Mouse (Mus musculus): ENCODE measurements around the gene Rhot2.

Rhot2 gene

DNA sequence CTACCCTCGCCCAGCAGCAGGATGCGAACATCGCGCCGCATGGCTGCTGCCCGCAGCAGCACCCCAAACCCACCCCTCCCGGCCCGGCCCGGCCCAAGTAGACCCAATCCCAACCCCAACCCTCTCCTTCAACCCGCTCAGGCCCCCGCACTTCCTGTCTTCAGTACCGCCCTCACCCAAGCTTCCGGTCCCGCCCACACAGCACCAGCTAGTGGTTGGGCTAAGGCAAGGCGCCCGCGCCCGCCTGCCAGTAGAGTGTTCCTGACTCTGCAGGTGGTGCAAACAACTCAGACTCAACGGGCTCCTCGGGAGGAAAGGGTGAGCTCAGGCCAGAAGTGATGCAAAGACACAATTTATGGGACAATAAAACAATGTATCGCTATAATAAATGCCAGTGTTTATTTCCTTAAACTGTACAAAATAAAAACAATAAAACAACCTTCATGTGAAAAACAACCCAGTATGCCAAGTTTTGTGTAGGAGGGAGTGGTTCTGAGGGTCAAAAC, at the start of gene Rhot2:
Rhot2 (minus strand) TSS at position 456 of the 506 bp plus-strand sequence.
- DNase-seq (ENCODE audit: extremely low read depth, low read depth): peak; percentile 83

DNA sequence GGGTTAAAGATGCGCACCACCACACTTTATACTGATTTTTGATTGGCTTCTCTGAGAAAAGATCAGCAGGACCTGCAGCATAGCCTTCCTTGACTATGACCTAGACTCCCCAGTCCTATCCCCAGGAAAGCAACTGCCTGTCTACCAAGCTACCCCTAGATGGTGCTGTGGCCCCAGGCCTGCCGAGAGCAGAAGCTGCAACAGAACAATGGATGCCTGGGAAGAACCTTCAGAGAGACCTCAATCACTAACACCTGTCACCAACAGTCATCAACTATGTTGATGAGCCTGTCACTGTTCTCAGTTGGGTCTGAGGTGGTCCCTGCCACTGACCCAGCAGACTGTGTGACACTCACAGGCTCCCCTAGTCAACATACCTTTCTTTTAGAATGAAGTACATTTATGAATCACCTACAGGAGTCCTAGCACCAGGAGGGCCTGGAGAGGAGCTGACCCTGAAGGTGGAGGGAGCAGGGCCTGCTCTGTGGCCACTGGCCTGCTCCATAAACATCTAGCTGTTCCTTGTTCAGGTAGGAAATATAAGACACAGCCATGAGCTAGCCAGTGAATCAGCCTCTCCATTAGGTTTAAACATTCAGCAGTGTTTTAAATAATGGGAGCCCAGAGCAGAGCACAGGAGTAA, 49.4 kb upstream of the Rhot2 start:
- DNase-seq (ENCODE audit: extremely low read depth, low read depth): no peak

GRCm38 (mm10) chr17:25888837-25889236, 44.2 kb upstream of the Rhot2 start:
- DNase-seq (ENCODE audit: extremely low read depth, low read depth): no peak

DNA sequence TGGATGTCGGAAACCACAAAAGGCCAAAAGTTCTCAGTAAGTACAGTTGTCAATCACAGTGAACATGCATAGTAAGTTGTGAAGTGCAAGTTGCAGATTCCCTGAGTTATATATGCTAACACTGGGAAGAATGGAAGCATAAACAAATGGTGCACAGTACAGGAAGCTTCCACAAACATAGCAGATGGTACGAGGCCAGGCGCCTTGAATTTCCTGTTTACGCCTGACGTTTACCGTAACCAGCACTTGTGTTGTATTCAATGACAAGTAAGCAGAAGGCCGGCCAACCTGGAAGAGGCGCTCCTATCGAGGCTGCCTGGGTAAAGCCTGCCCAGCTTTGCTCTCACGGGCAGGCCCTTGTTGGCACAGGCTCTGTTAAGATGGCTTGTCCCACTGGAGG, 42.8 kb upstream of the Rhot2 start:
- DNase-seq (ENCODE audit: extremely low read depth, low read depth): no peak

- no peak for DNase-seq (ENCODE audit: extremely low read depth, low read depth)
Observed at GRCm38 (mm10) chr17:25886806-25887205, 42.2 kb upstream of the Rhot2 start.

- no peak for DNase-seq (ENCODE audit: extremely low read depth, low read depth)
Observed at GRCm38 (mm10) chr17:25885636-25886035, 41.0 kb upstream of the Rhot2 start.

DNA sequence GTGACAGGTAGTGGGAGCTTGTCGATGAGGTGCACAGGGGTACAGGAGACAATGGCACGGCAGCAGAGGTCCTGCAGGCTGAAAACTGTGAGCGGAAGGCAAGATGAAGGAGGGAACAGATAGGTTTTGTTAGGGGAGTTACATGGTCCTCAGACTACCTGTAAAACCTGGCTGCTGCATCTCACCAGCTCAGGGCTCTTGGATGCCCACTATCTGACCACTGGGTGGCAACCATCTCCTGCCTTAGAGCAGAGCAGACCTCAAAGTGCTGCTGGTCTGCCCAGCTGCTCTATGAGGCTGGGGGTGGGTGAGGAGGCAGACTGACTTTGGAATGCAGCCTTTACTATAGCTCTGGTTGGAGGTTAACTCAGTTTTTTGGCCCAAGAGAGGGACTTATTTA, 39.2 kb upstream of the Rhot2 start:
- no peak for DNase-seq (ENCODE audit: extremely low read depth, low read depth)

DNA sequence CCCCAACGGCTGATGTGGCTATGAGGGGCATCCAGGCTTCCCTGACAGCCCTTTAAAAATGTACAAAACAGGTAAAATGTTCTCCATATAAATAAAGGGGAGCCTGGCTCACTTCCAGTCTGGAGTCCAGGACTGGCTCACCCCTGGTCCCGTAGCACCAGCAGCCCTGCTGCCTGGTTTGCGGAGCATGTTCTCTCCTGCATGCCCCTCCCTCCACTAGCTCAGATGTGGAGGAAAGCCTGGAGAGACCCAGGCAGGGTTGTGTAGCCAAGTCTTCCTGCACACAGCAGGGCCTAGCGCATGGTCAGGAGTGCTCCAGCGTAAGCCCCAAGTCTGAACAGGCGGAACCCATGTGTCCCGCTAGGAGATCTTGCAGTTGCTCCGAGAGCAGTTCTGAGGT, 38.6 kb upstream of the Rhot2 start:
- no peak for DNase-seq (ENCODE audit: extremely low read depth, low read depth)

DNA sequence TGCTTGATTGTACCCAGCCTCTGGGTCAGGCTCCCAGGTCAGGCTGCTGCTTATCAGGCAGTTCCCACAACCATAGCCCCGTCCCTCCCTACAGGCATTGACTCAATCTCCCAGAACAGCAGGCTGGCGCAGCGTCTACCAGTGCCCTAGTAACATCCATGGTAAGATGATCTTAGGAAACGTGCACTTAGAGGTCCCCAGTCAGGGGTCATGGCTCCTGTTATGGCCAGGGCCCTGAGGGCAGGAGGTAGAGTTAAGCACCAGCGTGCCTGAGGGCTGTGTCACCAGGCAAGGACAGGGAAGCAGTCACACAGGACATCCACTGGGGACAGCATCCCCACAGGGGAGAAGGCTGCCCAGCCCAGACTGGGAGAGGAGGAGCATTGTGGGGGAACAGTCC, 37.7 kb upstream of the Rhot2 start:
- DNase-seq (ENCODE audit: extremely low read depth, low read depth): no peak

GRCm38 (mm10) chr17:25881691-25882090, 37.0 kb upstream of the Rhot2 start:
- no peak for DNase-seq (ENCODE audit: extremely low read depth, low read depth)

DNA sequence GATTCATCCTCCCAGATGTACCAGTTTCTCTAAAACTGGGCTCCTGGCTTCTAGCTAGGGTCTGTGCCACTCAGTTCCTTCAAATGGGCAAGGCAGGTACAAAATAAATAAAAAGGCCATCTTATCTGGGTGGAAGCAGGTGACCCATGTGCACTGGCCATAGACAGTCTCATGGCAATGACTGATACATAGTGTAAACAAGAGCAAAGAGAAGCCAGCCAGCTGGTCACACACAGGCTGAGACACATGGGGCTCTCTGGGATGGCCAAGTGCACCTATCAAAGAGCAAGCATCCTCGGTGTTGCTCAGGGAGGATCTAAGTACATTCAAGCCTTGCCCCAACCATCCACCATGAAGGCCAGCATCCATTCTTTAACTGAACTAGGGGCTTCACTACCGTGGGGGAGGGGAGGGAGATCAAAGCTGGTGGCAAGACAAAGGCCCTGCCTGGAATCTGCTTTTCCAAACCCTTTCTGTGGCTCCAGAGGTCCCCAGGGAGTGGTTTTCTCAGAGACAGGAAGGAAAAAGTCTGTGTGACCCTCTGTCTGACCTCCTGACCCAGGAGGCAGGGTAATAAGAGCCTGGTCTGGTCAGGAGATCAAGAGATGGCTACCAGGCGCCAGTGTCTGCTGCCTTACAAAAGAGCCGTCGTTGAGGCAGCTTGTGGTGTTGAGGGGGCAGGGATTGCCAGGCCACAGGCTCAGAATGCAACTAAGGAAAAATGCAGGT, 36.4 kb upstream of the Rhot2 start:
- DNase-seq (ENCODE audit: extremely low read depth, low read depth): no peak

DNA sequence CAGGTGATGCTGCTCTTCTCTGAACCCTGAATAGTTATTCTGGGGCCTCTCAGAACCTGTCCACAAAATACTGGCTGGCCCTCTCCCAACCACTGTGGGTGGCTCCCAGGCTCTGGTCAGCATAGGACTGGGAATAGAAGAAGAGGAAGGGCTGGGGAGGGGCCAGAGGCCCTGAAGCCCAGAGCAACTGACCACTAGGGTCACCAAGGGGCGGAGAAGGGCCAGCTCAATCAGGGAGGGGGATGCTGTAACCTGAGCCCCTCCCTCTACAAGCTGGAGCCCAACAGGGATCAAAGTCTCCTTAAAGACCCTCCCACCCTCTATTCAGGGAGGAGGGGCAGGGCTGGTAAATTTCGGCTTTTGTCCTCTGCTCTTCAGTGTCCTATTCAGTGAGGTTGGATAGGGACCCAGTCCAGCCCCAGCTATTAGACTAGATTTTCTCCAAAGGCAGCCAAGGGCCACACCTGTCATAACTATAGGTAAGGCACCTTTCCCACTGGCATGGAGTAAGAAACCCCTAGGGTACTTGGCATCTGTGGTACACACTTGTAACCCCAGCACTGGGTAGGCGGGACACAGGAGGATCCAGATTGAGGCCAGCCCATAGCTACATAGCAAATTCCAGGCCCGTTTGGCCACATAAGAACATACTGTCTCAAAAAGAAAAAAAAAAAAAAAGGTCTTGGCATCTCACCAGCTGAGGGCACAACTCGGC, 35.7 kb upstream of the Rhot2 start, which contains the start of gene Wfikkn1:
Wfikkn1 (minus strand) TSS at position 663 of the 715 bp plus-strand sequence.
- DNase-seq (ENCODE audit: extremely low read depth, low read depth): no peak

DNA sequence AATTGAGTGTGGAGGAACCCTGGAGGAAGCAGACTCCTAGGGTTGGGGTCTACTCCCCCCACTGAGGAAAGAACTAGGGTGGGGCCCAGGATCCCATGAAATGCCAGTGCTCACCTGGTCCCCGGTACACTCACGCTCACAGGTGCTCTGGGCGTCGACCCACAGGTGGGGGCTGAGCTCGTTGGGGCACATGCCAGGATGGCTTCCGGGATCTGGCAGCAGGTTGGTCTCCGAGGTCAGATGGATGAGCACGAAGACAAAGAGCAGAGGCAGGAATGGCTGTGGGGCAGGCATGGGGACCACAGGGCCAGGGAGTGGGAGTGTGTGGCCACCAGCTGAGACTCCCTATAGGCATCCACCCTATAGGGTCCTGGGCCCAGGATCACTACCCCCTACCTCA, 35.1 kb upstream of the Rhot2 start:
- DNase-seq (ENCODE audit: extremely low read depth, low read depth): no peak

DNA sequence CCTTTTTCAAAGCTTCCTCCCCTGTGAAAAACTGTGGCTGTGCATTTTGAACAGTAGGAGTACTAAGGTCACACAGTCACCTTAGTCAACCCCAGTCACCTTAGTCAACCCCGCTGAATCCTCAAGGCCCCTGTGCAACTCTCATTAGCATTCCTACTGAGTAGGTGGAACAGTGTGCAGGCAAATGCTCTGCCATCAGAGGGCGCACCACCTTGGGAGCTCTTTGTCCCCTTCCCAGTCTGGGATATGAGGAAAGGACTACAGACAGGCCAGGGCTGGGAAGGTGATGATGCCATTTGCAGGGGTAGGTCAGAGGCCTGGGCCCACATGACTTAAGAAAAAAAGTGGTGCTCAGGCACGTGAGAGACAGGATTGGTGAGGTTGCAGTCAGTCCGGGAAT, 34.6 kb upstream of the Rhot2 start:
- no peak for DNase-seq (ENCODE audit: extremely low read depth, low read depth)

- DNase-seq (ENCODE audit: extremely low read depth, low read depth): no peak
Observed at GRCm38 (mm10) chr17:25878611-25879180, 34.0 kb upstream of the Rhot2 start.

GRCm38 (mm10) chr17:25877741-25878610, 33.3 kb upstream of the Rhot2 start:
- DNase-seq (ENCODE audit: extremely low read depth, low read depth): no peak

- no peak for DNase-seq (ENCODE audit: extremely low read depth, low read depth)
Observed at GRCm38 (mm10) chr17:25877025-25877424, 32.4 kb upstream of the Rhot2 start.

DNA sequence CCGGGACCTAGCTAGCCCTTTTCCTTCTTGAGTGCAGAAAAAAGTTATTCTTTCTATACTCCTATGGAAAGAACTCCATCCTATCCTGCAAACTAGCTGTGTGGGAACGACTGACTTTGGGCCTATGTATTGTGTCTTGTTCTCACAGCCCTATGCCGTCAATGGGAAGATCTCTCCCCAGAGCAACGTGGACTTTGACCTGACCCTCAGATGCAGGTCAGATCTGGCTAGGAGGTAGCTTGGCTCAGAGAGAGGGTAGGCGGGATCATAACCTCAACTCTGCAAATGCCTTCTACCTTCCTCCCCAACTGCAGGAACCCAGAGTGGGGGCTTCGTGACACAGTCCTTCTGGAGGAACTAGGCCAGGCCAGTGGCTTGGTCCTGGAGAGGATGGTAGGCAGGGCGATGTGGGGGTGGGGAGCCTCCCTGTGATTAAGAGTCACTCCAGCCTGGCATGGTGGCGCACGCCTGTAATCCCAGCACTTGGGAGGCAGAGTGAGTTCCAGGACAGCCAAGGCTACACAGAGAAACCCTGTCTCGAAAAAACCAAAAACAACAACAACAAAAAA, 31.8 kb upstream of the Rhot2 start:
- no peak for DNase-seq (ENCODE audit: extremely low read depth, low read depth)

GRCm38 (mm10) chr17:25875171-25876136, 30.8 kb upstream of the Rhot2 start:
- DNase-seq (ENCODE audit: extremely low read depth, low read depth): peak; percentile 71

Measured in MEL-GATA-1-ER (cell line).